Mouse (Mus musculus): ENCODE results near the gene Pde4c.
A peak's percentile ranks its signal among the peaks of the same experiment; 100 is the strongest.

Pde4c gene

DNA sequence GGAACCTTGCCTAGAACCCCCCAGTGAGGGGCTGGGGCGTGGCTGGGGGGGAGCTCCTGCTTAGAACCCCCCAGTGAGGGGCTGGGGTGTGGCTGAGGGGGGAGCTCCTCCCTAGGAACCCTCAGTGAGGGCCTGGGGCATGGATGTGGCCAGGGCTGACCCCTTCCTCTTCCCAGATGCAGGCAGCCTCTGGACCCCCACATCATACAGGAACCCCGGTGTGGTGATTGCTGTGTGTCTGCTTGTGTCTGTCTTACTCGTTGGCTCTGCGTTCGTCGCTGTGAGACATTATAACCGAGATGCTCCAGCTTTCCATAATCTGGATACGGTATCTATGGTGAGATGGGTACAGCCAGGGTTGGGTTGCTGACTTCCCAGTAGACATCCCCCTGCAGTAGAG is 1.9 kb upstream of the Pde4c start:
- DNase-seq, result peak in 1 of 2 experiments; percentile 8

GRCm38 (mm10) chr8:70724216-70724615 is 696 bp downstream of the Pde4c start:
- DNase-seq, result peak in 1 of 2 experiments; percentile 2

DNA sequence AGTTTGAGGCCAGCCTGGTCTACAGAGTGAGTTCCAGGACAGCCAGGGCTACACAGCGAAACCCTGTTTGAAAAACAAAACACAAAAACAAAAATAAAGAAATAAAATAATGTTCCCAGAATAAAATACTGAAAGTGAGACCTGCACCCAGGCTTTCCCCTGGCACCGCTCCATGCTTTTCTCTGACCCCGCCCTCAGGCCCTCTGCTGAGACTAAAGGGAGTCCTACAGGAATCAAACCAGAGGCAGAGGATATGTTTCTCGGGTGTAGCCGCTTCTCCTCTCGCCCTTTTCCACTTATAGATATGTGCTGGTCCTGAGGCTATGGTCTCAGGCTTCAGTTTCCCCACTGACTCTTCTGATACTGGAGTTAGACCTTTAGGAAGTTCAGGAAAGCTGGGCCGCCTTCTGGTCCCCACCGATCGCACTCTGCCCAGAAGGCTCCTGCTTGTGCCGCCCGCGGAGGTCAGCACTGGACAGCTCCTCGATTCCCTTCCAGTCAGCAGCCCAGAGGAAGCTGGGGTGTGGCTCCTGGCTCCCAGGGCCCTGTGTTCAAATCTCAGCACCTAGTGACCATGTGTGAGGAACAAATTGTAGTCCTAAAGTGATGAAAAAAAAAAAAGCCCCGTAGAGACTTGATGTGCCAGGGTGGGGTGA is 2.4 kb downstream of the Pde4c start:
- peak in 1 of 2 experiments; percentile 4 for DNase-seq

- peak in 1 of 2 experiments; percentile 1 for DNase-seq
Observed at GRCm38 (mm10) chr8:70726721-70727120, 3.2 kb downstream of the Pde4c start.

GRCm38 (mm10) chr8:70729808-70730475 is 6.4 kb downstream of the Pde4c start:
- peak in 1 of 2 experiments; percentile 21 for DNase-seq

DNA sequence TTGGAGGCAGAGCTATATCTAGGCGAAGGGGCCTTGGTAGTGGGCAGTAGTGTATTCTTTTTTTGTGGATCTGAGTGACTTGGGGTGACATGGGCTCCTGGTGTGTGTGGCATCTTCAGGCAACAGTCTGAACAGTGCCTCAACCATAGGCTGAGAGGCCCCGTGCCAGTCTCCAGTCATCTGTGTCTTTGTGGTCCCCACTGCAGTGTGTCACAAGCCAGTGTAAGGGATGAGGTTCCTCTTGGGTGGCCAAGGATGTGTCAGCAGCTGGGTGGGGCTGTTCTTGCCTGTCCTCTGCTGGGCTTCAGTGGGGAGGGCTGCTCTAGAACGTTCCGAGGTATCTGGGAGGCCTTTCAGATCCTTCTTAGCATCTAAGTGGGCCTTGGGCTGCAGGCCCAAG is 7.4 kb downstream of the Pde4c start:
- peak in 1 of 2 experiments; percentile 1 for DNase-seq

DNA sequence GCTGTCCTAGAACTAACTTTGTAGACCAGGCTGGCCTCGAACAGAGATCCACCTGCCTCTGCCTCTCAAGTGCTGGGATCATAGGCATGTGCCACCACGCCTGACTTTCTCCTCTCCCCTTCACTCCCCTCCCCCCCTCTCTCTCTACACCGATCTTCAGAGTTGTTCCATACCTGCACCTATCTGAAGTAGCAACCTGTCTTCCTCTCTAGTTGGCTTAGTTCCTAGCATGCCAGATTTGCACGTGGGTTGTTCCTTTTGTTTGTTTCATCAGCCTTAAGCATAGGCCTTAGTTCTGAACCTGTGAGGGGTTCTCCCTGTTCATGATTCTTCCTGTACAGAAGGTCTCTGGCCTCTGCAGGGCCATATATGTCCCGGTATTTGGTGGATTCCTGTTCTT is 14.2 kb downstream of the Pde4c start:
- DNase-seq, result no peak

- DNase-seq, result peak in 1 of 2 experiments; percentile 1
Observed at GRCm38 (mm10) chr8:70738211-70738610, 14.7 kb downstream of the Pde4c start.

DNA sequence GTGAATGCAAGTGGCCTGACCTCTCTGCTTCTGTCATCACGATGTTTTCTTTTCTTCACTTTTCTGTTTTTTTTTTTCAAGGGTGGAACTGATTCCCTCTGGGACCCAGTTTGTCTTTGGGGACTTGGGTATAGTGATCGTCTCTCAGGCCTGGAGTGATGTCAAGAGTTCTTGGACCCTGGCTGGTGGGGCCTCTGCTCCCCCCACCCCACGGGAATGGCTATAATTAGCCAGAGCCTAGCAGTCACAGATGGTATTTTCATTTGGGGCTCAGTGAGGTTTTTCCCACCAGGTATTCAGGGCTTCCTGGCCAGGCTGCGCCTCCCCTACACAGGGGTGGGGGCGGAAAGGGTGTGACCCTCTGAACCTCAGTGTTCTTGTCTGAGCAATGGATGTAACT is 18.1 kb downstream of the Pde4c start:
- DNase-seq, result peak in 1 of 2 experiments; percentile 1

DNA sequence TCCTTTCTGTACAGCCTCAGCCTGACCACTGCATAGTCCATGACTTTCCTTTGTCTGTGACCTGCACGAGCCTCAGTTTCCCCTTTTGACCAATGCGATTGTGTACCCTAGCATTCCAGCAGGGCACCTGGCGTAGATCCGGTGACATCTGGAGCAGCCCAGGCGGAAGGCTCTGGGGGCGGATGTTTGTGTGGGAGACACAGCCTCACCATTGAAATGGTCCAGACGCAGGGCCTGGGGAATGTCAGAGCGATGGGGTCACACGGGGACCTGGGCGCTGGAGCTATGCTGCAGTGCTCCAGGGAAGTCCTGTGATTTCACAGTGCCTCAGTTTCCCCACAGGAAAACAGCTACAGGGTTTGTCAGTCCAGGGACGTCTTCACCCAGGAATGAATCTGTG is 18.7 kb downstream of the Pde4c start:
- no peak for DNase-seq

GRCm38 (mm10) chr8:70742981-70743655 is 19.6 kb downstream of the Pde4c start:
- peak in 1 of 2 experiments; percentile 11 for DNase-seq

DNA sequence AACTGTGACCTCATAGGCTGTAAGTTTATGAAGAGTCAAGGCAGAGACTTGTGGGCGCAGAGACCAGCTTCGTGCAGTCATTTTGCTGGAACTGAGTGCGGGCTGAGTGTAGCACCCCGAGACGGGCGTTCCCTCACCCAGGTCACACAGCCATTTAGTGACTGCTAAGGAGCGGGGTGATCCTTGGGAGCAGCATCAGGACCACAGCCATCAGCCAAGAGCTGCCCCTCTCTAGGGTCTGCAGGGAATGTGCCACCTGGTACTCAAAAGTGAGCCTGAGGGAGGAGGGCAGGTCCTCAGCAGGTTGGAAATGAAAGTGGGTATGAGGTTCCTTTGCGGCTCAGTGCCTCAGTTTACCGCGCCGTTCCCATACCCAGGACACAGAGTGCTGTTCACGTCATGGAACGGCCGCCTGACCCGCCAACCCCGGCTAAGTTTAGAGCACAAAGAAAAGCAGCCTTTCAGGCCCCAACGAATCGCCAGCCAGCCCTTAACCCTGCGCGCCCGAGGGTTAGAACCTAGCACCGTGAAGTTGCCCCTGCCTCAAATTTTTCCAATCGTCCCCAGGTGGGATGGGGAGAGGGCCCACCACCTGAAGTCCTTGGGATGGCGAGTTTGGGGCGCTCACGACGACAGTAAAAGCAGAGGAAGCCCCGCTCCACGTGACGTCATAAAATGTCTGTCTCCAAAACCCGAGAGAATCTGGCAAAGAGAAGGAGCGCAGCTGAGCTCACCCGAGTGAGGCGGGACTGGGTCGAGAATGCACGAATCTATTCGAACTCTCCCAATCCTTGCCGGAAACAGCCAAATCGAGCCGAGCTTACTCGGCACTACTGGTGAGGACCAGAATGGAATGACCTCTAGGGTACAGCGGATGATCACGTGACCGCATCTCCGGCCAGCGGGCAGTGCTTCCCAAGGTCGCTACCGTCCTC is 20.4 kb downstream of the Pde4c start:
- DNase-seq, result peak; percentile 40 to 52

DNA sequence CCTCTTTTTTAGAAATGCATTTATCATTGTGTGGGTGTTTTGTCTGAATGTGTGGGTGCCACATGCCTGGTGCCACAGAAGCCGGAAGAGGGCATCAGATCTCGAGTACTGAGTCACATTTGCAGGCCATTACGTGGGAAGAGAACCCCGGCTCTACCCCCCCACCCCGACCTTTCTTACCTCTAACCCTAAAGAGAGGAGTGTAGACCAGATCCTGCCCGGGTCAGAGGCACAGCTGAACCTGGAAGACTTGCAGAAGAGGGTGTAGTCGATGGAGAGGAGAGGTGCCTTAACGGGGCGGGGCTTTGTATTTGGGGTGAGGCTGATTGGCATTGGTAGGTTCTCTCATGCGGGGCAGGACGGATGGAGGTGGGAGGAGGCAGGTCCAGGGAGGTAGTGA is 21.3 kb downstream of the Pde4c start:
- DNase-seq, result peak in 1 of 2 experiments; percentile 3

DNA sequence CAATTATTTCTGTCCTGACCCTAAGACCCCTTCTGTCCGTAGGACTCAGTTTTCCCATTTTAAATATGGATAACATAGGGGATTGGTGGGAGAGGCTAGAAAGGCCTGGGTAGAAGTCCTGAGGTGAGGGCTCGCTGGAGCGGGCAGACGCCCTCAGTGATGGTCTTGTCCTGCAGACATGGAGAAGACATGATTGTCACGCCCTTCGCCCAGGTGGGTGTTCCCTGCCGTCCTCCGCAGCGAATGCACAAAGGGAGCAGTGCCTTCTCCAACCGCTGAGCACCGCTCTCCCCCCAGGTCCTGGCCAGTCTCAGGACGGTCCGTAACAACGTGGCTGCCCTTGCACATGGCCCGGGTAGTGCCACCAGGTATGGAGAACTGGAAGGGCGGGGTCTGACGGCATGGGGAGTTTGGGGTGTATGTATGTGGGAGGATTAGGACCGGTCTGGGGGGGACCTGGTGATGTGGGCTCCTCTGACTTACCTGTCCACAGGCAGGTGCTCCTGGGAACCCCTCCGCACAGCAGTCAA is 22.2 kb downstream of the Pde4c start:
- DNase-seq, result peak in 1 of 2 experiments; percentile 3

GRCm38 (mm10) chr8:70746676-70747075 is 23.2 kb downstream of the Pde4c start:
- no peak for DNase-seq

DNA sequence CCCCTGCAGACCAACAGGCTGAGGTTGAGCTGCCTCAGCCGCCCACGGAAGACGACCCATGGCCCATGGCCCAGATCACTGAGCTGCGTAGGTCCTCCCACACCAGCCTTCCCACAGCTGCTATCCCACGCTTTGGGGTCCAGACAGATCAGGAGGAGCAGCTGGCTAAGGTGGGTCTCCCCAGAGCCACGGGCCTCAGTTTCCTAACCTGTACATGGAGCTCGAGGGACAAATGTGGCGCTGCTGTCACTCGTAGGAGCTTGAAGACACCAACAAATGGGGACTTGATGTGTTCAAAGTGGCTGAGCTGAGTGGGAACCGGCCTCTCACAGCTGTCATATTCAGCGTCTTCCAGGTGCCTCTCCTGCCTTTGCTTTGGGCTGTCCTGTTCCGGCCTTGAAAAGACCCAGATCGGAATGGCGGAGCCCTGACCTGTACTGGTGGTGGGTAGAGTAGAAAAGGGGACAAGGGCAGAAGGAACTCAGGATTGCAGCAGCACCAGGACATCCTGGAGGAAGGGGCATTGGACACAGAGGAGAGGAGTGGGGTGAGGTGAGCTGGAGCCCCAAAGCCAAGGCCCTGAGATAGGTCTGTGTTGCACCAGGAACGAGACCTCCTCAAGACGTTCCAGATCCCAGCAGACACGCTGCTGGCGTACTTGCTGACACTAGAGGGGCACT is 23.8 kb downstream of the Pde4c start:
- no peak for DNase-seq

- no peak for DNase-seq
Observed at GRCm38 (mm10) chr8:70748246-70749096, 25.0 kb downstream of the Pde4c start.

- no peak for DNase-seq
Observed at GRCm38 (mm10) chr8:70749097-70749674, 25.7 kb downstream of the Pde4c start.

DNA sequence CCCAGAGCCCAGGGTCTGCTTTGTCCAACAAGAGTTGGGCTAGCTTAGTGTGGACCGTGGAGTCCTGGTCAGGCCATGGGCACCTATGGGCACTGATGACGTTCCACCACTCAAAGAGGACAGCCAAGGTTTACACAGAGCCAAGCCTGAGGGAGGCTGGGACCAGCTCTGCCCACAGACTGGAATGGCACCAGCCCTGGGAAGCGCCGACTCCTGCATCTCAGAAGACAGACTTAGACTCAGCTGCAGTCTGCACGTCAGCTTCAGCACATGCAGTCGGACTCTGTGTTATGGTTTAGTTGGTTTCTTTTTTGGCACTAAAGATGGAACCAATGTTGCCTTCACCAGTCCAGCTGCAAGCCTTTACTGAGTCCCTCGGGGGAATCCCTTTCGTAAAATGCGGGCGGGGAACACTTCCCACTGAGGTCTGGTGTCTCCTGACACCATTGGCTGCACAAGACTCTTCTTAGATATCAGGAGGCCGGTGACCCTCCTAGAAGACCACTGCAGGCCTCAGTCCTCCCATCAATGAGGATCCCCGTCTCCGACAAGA is 26.7 kb downstream of the Pde4c start:
- no peak for DNase-seq
